In the genomic region with DNA sequence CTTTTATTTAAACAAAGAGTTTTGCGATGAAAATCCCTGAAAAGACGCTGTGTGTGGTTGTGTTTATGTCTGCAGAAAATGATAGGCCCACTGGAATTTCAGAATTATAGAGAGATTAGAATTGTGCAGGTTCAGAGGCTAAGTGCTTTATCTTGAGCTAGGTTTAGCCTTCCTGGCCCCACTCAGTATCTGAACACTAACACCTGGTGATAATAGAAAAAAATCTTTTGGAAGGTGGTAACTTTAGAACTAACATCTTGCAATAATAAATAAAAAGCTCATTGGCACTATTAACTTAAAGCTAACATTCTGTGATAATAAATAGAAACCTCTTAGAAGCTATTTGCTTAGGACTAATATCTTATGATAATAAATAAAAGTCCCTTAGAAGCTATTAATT, we compare ENCODE assay signal across 8 mouse cellular contexts.
"Had no signal": no experiment of that assay in that cellular context is flagged by ENCODE, and none has a peak within 500 bp of the region (broad histone marks: within the 10 kb centered on the region; RNA-seq: fewer than 3 reads in every experiment).

No protein-coding gene starts in this region.

- H3K4me3 ChIP-seq: megakaryocyte, embryonic 14.5 days had no signal

- H3K4me1 ChIP-seq: limb, embryonic 10.5 days; limb, embryonic 13.5 days had no signal

- H3K36me3 ChIP-seq: limb, embryonic 10.5 days; limb, embryonic 13.5 days; midbrain, embryonic 10.5 days had no signal

- H3K9me3 ChIP-seq: limb, embryonic 10.5 days; limb, embryonic 13.5 days; megakaryocyte, embryonic 14.5 days; midbrain, embryonic 10.5 days had no signal

- H3K27me3 ChIP-seq: limb, embryonic 13.5 days; megakaryocyte, embryonic 14.5 days had no signal

- H3K27ac ChIP-seq: kidney, postnatal 0 days; limb, embryonic 13.5 days had no signal

- DNase-seq: layer of hippocampus, adult 9-11 months; thymus, adult 18-20 months; thymus, postnatal 36 days had no signal
